Mouse (Mus musculus): ENCODE data around the gene Cers4. TPM values are rescaled to one million over a fixed set of nuclear protein-coding genes. Genes with fewer than 3 reads are reported as not detected.

Cers4 gene
- polyA plus RNA-seq (2015; fragmentation: Nextera tagmentation; extraction: Ambion mirVana): 58.8 and 59.3 TPM in 2 replicates

DNA sequence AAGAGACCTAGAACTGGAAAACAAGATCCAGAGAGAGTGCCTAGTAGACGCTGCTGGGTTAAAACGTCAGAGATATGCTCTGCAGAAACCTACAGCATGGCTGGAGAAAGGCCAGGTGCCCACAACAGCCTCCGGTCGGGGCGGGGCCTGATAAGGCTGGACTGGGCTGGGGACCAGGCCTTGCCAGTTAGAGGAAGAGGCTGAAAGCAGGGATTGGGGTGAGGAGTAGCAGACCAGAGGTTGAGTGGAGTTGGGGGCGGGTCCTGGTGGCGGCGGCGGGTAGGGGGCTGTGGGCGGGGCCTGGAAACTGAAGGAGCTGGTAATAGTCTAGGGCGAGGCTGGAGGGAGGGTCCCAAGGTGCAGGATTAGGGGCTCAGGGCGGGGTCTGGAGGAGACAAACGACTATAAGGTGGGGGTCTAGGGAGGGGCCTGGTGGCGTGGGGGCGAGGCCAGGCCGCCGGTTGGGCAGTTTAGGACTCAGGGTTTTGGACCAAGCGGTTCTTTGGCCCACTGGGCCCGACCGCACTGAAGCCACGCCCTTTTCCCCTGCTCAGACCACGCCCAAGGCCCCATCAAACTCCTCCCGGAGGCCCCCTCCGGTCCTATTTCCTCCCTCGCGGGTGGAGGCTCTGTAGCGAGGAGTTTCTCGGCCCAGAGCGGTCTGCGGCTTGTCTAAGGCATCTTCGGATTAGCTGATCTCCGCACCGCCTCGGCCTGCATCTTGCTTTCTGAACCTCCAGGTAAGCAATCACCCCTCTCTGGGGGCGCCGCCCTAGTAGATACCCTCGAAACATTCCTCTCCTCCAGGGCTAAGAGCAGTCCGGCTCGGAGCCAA lies at the start of gene Cers4:
Gene Cers4, plus strand, starts transcription at position 176 of the 835 bp plus-strand sequence.
- peak within 1 kb of the TSS; percentile 78 for H3K27ac ChIP-seq (ENCODE audit: low read length)
- H3K9me3 ChIP-seq (replicated peaks; ENCODE audit: control insufficient read depth, low read length, poor library complexity, severe bottlenecking): no peaks in the 10 kb centered on the region
- peak within 1 kb of the TSS; percentile 54 for H3K4me3 ChIP-seq (ENCODE audit: low read depth, low read length)
- peak; percentile 88 for ATAC-seq
- no peaks in the 10 kb centered on the region for H3K27me3 ChIP-seq (ENCODE audit: control insufficient read depth, insufficient read depth, low read depth, low read length)
- peaks cover 18% of the 10 kb centered on the region for H3K4me1 ChIP-seq (ENCODE audit: control insufficient read depth, insufficient read depth, low read length)
- peak within 1 kb of the TSS; percentile 71 for H3K4me2 ChIP-seq (ENCODE audit: low read length)
- no peaks in the 10 kb centered on the region for H3K36me3 ChIP-seq (ENCODE audit: control insufficient read depth, insufficient read depth, low read length)
- WGBS: under 1% methylated on average over 38 of the region's 39 CpGs
- peak within 1 kb of the TSS; percentile 76 for H3K9ac ChIP-seq (ENCODE audit: low read depth, low read length)

DNA sequence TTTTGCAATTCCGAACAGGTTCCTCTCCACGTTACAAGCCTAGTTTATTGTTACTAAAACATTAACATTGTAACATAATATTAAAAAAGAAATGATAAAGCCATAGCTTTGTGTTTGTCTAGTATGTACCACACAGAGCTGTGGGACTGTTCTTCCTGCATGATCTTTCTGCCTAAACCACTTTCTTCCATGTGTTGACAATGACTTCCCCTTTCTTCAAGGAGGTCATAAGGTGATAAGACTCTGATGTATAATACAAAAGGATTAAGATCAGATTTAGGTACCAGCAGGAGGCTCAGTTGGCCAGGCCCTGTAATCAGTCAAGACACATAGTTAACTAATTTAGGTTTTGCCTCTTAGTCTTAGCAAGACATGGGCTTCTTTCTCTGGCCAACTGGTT lies 34.7 kb upstream of the Cers4 start:
- WGBS: 94% methylated on average over 2 of the region's 2 CpGs
- H3K4me3 ChIP-seq (ENCODE audit: low read depth, low read length): no peak overlapping the region
- ATAC-seq: no peak
- H3K27ac ChIP-seq (ENCODE audit: low read length): no peak overlapping the region
- no peaks in the 10 kb centered on the region for H3K4me1 ChIP-seq (ENCODE audit: control insufficient read depth, insufficient read depth, low read length)
- H3K9me3 ChIP-seq (replicated peaks; ENCODE audit: control insufficient read depth, low read length, poor library complexity, severe bottlenecking): no peaks in the 10 kb centered on the region
- H3K36me3 ChIP-seq (ENCODE audit: control insufficient read depth, insufficient read depth, low read length): no peaks in the 10 kb centered on the region
- no peak overlapping the region for H3K4me2 ChIP-seq (ENCODE audit: low read length)
- no peaks in the 10 kb centered on the region for H3K27me3 ChIP-seq (ENCODE audit: control insufficient read depth, insufficient read depth, low read depth, low read length)
- no peak overlapping the region for H3K9ac ChIP-seq (ENCODE audit: low read depth, low read length)

- WGBS: 90% methylated on average over 2 of the region's 2 CpGs
- no peaks in the 10 kb centered on the region for H3K36me3 ChIP-seq (ENCODE audit: control insufficient read depth, insufficient read depth, low read length)
Observed at GRCm38 (mm10) chr8:4463061-4463460, 29.8 kb upstream of the Cers4 start.

GRCm38 (mm10) chr8:4474419-4475187 lies 18.2 kb upstream of the Cers4 start:
- H3K9me3 ChIP-seq (replicated peaks; ENCODE audit: control insufficient read depth, low read length, poor library complexity, severe bottlenecking): no peaks in the 10 kb centered on the region
- 66% methylated on average over 7 of the region's 7 CpGs for WGBS
- H3K9ac ChIP-seq (ENCODE audit: low read depth, low read length): no peak overlapping the region
- ATAC-seq: no peak
- H3K4me2 ChIP-seq (ENCODE audit: low read length): no peak overlapping the region
- H3K36me3 ChIP-seq (ENCODE audit: control insufficient read depth, insufficient read depth, low read length): no peaks in the 10 kb centered on the region
- H3K4me3 ChIP-seq (ENCODE audit: low read depth, low read length): no peak overlapping the region
- H3K27ac ChIP-seq (ENCODE audit: low read length): no peak overlapping the region
- no peaks in the 10 kb centered on the region for H3K4me1 ChIP-seq (ENCODE audit: control insufficient read depth, insufficient read depth, low read length)
- no peaks in the 10 kb centered on the region for H3K27me3 ChIP-seq (ENCODE audit: control insufficient read depth, insufficient read depth, low read depth, low read length)

More at GRCm38 (mm10) chr8:4463061-4463460, 29.8 kb upstream of the Cers4 start:
- H3K4me3 ChIP-seq (ENCODE audit: low read depth, low read length): no peak overlapping the region
- H3K9ac ChIP-seq (ENCODE audit: low read depth, low read length): no peak overlapping the region
- H3K9me3 ChIP-seq (replicated peaks; ENCODE audit: control insufficient read depth, low read length, poor library complexity, severe bottlenecking): no peaks in the 10 kb centered on the region
- no peak overlapping the region for H3K27ac ChIP-seq (ENCODE audit: low read length)
- no peaks in the 10 kb centered on the region for H3K27me3 ChIP-seq (ENCODE audit: control insufficient read depth, insufficient read depth, low read depth, low read length)
- no peaks in the 10 kb centered on the region for H3K4me1 ChIP-seq (ENCODE audit: control insufficient read depth, insufficient read depth, low read length)
- H3K4me2 ChIP-seq (ENCODE audit: low read length): no peak overlapping the region
- no peak for ATAC-seq

- WGBS: 76% methylated on average over 4 of the region's 4 CpGs
- no peak overlapping the region for H3K4me2 ChIP-seq (ENCODE audit: low read length)
- H3K4me3 ChIP-seq (ENCODE audit: low read depth, low read length): no peak overlapping the region
- H3K9ac ChIP-seq (ENCODE audit: low read depth, low read length): no peak overlapping the region
- no peaks in the 10 kb centered on the region for H3K9me3 ChIP-seq (replicated peaks; ENCODE audit: control insufficient read depth, low read length, poor library complexity, severe bottlenecking)
- ATAC-seq: no peak
- H3K36me3 ChIP-seq (ENCODE audit: control insufficient read depth, insufficient read depth, low read length): no peaks in the 10 kb centered on the region
- no peaks in the 10 kb centered on the region for H3K27me3 ChIP-seq (ENCODE audit: control insufficient read depth, insufficient read depth, low read depth, low read length)
- H3K4me1 ChIP-seq (ENCODE audit: control insufficient read depth, insufficient read depth, low read length): no peaks in the 10 kb centered on the region
- no peak overlapping the region for H3K27ac ChIP-seq (ENCODE audit: low read length)
Observed at GRCm38 (mm10) chr8:4481154-4481553, 11.7 kb upstream of the Cers4 start.

DNA sequence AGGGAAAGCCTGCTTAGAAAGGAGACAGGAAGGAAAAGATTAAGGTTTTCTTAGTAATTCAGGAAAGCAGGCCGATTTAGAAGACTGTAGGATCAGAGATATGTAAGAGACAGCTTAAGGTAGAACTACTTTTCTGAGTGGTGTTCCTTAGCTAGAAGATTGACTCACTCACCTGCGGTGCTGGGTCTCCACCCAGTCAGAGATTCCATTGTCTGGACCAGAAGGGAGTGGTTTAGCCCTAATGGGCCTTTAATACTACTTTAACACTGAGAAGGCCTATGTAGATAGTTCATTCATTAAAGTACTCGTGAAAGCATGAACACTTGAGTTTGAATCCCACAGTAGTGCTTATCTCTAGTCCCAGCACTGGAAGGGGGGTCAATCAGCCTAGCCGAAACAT lies 11.2 kb upstream of the Cers4 start:
- H3K36me3 ChIP-seq (ENCODE audit: control insufficient read depth, insufficient read depth, low read length): no peaks in the 10 kb centered on the region
- H3K27me3 ChIP-seq (ENCODE audit: control insufficient read depth, insufficient read depth, low read depth, low read length): no peaks in the 10 kb centered on the region
- no peak overlapping the region for H3K27ac ChIP-seq (ENCODE audit: low read length)
- no peak for ATAC-seq
- 75% methylated on average over 4 of the region's 4 CpGs for WGBS
- H3K4me2 ChIP-seq (ENCODE audit: low read length): no peak overlapping the region
- no peak overlapping the region for H3K9ac ChIP-seq (ENCODE audit: low read depth, low read length)
- H3K4me1 ChIP-seq (ENCODE audit: control insufficient read depth, insufficient read depth, low read length): no peaks in the 10 kb centered on the region
- H3K4me3 ChIP-seq (ENCODE audit: low read depth, low read length): no peak overlapping the region
- no peaks in the 10 kb centered on the region for H3K9me3 ChIP-seq (replicated peaks; ENCODE audit: control insufficient read depth, low read length, poor library complexity, severe bottlenecking)

DNA sequence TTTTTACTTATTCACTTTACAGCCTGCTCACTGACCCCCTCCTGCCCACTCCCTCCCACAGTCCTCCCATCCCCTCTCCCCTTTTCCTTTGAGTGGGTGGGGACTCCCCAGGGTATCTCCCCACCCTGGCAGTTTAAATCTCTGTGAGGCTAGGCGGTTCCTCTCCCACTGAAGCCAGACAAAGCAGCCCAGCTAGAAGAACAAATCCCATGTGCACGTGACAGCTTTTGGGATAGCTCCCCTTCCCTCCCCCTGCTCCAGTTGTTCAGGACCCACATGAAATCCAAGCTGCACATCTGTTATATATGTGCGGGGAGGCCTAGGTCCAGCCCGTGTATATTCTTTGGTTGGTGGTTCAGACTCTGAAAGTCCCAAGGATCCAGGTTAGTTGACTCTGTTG lies 10.3 kb upstream of the Cers4 start:
- no peak overlapping the region for H3K27ac ChIP-seq (ENCODE audit: low read length)
- no peak overlapping the region for H3K9ac ChIP-seq (ENCODE audit: low read depth, low read length)
- no peaks in the 10 kb centered on the region for H3K27me3 ChIP-seq (ENCODE audit: control insufficient read depth, insufficient read depth, low read depth, low read length)
- ATAC-seq: no peak
- no peak overlapping the region for H3K4me2 ChIP-seq (ENCODE audit: low read length)
- WGBS: 57% methylated on average over 4 of the region's 4 CpGs
- no peaks in the 10 kb centered on the region for H3K36me3 ChIP-seq (ENCODE audit: control insufficient read depth, insufficient read depth, low read length)
- no peaks in the 10 kb centered on the region for H3K4me1 ChIP-seq (ENCODE audit: control insufficient read depth, insufficient read depth, low read length)
- H3K9me3 ChIP-seq (replicated peaks; ENCODE audit: control insufficient read depth, low read length, poor library complexity, severe bottlenecking): no peaks in the 10 kb centered on the region
- no peak overlapping the region for H3K4me3 ChIP-seq (ENCODE audit: low read depth, low read length)

DNA sequence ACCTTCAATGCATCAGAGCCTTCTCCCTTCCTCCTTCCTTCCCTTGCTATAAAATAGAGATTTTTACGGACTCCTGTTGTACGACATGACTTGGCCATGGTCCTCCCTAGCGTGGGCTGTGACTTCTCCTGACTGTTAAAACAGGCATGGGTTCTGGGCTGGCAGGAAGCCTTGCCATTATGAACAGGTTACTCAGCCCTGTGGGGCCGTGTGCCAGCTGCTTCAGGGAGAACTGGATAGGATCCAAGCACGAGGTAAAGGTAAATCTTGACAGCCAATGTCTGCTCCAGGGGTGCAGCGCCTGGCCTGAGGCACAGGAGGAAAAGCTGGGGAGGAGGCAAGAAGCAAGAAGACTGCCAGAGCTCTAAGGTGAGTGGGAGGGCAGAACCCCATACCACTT lies 9.5 kb upstream of the Cers4 start:
- Histone ChIP-seq H3K9me3 (replicated peaks; ENCODE audit: control insufficient read depth, low read length, poor library complexity, severe bottlenecking) (no peaks in the 10 kb centered on the region), H3K27me3 (ENCODE audit: control insufficient read depth, insufficient read depth, low read depth, low read length) (no peaks in the 10 kb centered on the region), H3K27ac (ENCODE audit: low read length) (no peak overlapping the region), H3K4me1 (ENCODE audit: control insufficient read depth, insufficient read depth, low read length) (no peaks in the 10 kb centered on the region), H3K4me3 (ENCODE audit: low read depth, low read length) (no peak overlapping the region), H3K36me3 (ENCODE audit: control insufficient read depth, insufficient read depth, low read length) (no peaks in the 10 kb centered on the region), H3K9ac (ENCODE audit: low read depth, low read length) (no peak overlapping the region), H3K4me2 (ENCODE audit: low read length) (no peak overlapping the region)
- ATAC-seq: no peak
- WGBS: 80% methylated on average over 6 of the region's 6 CpGs

Measured in midbrain, embryonic 16.5 days (tissue).